Mouse (Mus musculus) MEL (cell line): ENCODE measurements around the gene Hic1.

Source experiments
- CTCF ChIP-seq, 3 experiments: IDR thresholded peaks in 2 of 3; conservative IDR thresholded peaks in 1 of 3; 2 replicates each; pipeline ENCODE4 v1.5.1; 2011 to 2012; ENCODE audit warnings: low read length in 3 of 3, low read depth in 2 of 3, mild to moderate bottlenecking in 2 of 3, improper control_type of control experiment in 1 of 3, inconsistent platforms in 1 of 3, mixed read lengths in 1 of 3, moderate library complexity in 1 of 3; ENCODE audit not compliant: control insufficient read depth in 1 of 3, insufficient read depth in 1 of 3, poor library complexity in 1 of 3, severe bottlenecking in 1 of 3
- ELF1 ChIP-seq: IDR thresholded peaks from 2 replicates; pipeline ENCODE4 v1.6.1; 2014; ENCODE audit warnings: low read depth, mild to moderate bottlenecking, inconsistent platforms, low read length, improper control_type of control experiment, moderate library complexity
- EP300 ChIP-seq, 2 experiments: IDR thresholded peaks; 2 replicates each; pipeline ENCODE4 v1.6.1; 2011; ENCODE audit warnings: improper control_type of control experiment in 2 of 2, low read length in 2 of 2, low read depth in 1 of 2, mild to moderate bottlenecking in 1 of 2
- GABPA ChIP-seq: IDR thresholded peaks from 2 replicates; pipeline ENCODE4 v1.6.1; 2012; ENCODE audit warnings: low read depth, mild to moderate bottlenecking, inconsistent platforms, low read length, improper control_type of control experiment, moderate library complexity
- MYB ChIP-seq: IDR thresholded peaks from 2 replicates; pipeline ENCODE4 v1.6.1; 2011; ENCODE audit warnings: mild to moderate bottlenecking, low read depth, low read length, improper control_type of control experiment
- NRF1 ChIP-seq: IDR thresholded peaks from 2 replicates; pipeline ENCODE4 v1.6.1; 2014; ENCODE audit warnings: low read depth, mild to moderate bottlenecking, inconsistent platforms, low read length, improper control_type of control experiment, moderate library complexity; ENCODE audit not compliant: poor library complexity, insufficient read depth, severe bottlenecking
- POLR2A ChIP-seq, 2 experiments: IDR thresholded peaks; 2 replicates each; pipeline ENCODE4 v1.6.1; 2011 to 2012; ENCODE audit warnings: low read length in 2 of 2, mild to moderate bottlenecking in 2 of 2, control low read depth in 1 of 2, improper control_type of control experiment in 1 of 2, low read depth in 1 of 2, moderate library complexity in 1 of 2; ENCODE audit not compliant: control insufficient read depth in 1 of 2, insufficient read depth in 1 of 2, poor library complexity in 1 of 2
- USF1 ChIP-seq: IDR thresholded peaks from 2 replicates; pipeline ENCODE4 v1.6.1; 2014; ENCODE audit warnings: low read depth, mild to moderate bottlenecking, inconsistent platforms, low read length, improper control_type of control experiment, moderate library complexity
- USF2 ChIP-seq, 2 experiments: IDR thresholded peaks; 2 replicates each; pipeline ENCODE4 v1.6.1; 2011 to 2012; ENCODE audit warnings: improper control_type of control experiment in 2 of 2, low read length in 2 of 2, borderline replicate concordance in 1 of 2, inconsistent platforms in 1 of 2, low read depth in 1 of 2, mild to moderate bottlenecking in 1 of 2; ENCODE audit not compliant: insufficient read depth in 1 of 2
- ZC3H11A ChIP-seq: IDR thresholded peaks from 2 replicates; pipeline ENCODE4 v1.6.1; 2012; ENCODE audit warnings: low read depth, mild to moderate bottlenecking, inconsistent platforms, low read length, improper control_type of control experiment

DNA sequence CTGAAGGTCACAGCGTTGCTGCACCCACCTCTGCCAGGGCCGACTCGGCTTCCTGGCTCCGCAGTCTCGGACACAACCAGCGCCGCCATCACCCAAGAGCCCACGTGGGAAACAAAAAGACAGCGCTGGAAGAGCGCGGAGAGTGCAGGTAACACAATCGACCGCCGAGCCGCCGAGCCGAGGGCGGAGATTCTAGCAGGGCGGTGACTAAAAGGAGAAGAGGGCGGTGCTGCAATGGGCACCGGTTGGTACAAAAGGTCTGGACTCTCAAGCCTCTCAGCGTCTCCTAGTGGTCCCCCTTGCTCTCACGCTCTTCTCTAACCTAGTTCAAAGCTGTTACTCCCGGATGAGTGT lies 21.0 kb upstream of the Hic1 start:
- peak; percentile 6 to 56 (median 33); a peak in 5 of 6 replicates for TF ChIP-seq CTCF (IDR thresholded peaks at IDR 0.05 in 2 of 3, conservative IDR thresholded peaks at IDR 0.05 in 1 of 3; ENCODE audit: control insufficient read depth in 1 of 3, insufficient read depth in 1 of 3, low read depth in 2 of 3, low read length in 3 of 3, poor library complexity in 1 of 3, severe bottlenecking in 1 of 3)
- peak; percentile 97 for TF ChIP-seq USF1
- TF ChIP-seq EP300 (IDR thresholded peaks at IDR 0.05; ENCODE audit: low read depth in 1 of 2, low read length in 2 of 2), result peak in 1 of 2 experiments; percentile 62; a peak in 2 of 4 replicates
- TF ChIP-seq POLR2A (IDR thresholded peaks at IDR 0.05; ENCODE audit: control insufficient read depth in 1 of 2, insufficient read depth in 1 of 2, low read depth in 1 of 2, low read length in 2 of 2, poor library complexity in 1 of 2), result peak; percentile 73 to 80; a peak in 3 of 4 replicates
- peak; percentile 78 for TF ChIP-seq ELF1
- no peak for TF ChIP-seq ZC3H11A
- no peak for TF ChIP-seq MYB
- TF ChIP-seq USF2 (IDR thresholded peaks at IDR 0.05; ENCODE audit: borderline replicate concordance in 1 of 2, insufficient read depth in 1 of 2, low read depth in 1 of 2, low read length in 2 of 2), result peak in 1 of 2 experiments; percentile 76; a peak in 2 of 4 replicates
- 0 out of 2 replicates have a peak, but pooled peaks have one; percentile 37 for TF ChIP-seq NRF1
- peak; percentile 83; the same call in 1 of the 2 replicates for TF ChIP-seq GABPA
